Mouse (Mus musculus): ENCODE results near the gene Psmd9.

- no peak for TF ChIP-seq CTCF (IDR thresholded peaks at IDR 0.05; ENCODE audit: low read depth, low read length)
- no peak for TF ChIP-seq POLR2AphosphoS5 (IDR thresholded peaks at IDR 0.05; ENCODE audit: insufficient replicate concordance, low read depth, low read length)
- no peak for TF ChIP-seq TAL1 (conservative IDR thresholded peaks at IDR 0.05; ENCODE audit: low read depth, low read length)
- TF ChIP-seq GATA1 (IDR thresholded peaks at IDR 0.05; ENCODE audit: borderline replicate concordance, low read length), result no peak
These were observed 18.1 kb downstream of the Psmd9 start for GRCm38 (mm10) chr5:123187306-123187705.
